Mouse (Mus musculus): Measurements from ENCODE around the gene Lekr1. TPM values are rescaled to one million over a fixed set of nuclear protein-coding genes. Genes with fewer than 3 reads are reported as not detected.
"Not testable (repeated sequence)": the region's sequence is repeated elsewhere in the genome, so short reads cannot be mapped to it uniquely, and the experiment has no call there.

The Lekr1 gene
- polyA plus RNA-seq, 1 experiment from 2014 or later, result 7.0 TPM

DNA sequence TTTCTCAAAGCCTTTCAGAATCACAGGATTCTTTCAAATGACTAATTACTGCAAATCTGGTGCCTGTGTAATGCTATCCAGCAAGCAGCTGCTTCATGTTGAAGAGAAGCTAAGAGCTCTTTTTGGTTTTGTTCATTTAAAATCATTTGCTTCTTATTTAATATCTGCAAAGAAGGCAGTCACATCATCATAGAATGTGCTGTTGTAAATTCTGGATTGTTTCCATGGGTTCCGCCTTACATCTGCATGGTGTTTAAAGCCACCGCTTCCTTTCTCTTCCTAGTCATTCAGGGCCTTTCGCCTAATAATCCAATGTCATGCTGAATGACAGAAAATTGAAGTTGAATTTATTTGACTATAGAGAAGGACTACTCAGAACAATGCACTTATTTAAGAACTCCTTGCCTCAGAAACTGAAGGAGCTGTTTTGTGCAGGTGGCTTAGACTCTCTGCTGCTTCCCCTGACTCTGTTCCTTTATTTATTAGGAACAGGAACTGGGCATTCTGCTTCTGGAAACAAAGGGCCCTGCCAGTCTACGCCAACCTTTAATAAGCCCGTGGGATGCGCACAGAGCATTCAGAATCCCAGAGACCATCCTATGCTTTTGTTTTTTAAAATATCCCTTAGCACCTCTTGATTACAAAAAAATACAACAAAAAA, 101.3 kb downstream of the Lekr1 start:
- peak overlapping the region; percentile 26; the same call in 1 of the 2 replicates for H3K27ac ChIP-seq (replicated peaks; ENCODE audit: low read depth, low read length)
- ATAC-seq (ENCODE audit: low FRiP score, low TSS enrichment) (peak; percentile 53; the same call in 1 of the 2 replicates), DNase-seq (peak; percentile 69)
- no peak overlapping the region for H3K4me3 ChIP-seq (replicated peaks; ENCODE audit: low read depth, low read length)
- H3K9me3 ChIP-seq (ENCODE audit: control insufficient read depth, low read length), result no peaks in the 10 kb centered on the region
- 10% methylated on average over 6 of the region's 6 CpGs for WGBS
- no peaks in the 10 kb centered on the region for H3K36me3 ChIP-seq (ENCODE audit: control insufficient read depth, insufficient read depth, low read length)
- H3K4me1 ChIP-seq (ENCODE audit: control insufficient read depth, insufficient read depth, low read length), result peaks cover 10% of the 10 kb centered on the region; the same call in 1 of the 2 replicates
- H3K27me3 ChIP-seq (ENCODE audit: control insufficient read depth, insufficient read depth, low read length), result no peaks in the 10 kb centered on the region
- H3K4me2 ChIP-seq (ENCODE audit: low read length), result no peak overlapping the region
- H3K9ac ChIP-seq (replicated peaks; ENCODE audit: low read length), result peak overlapping the region; percentile 20; the same call in 1 of the 2 replicates

GRCm38 (mm10) chr3:65769666-65770065, 103.6 kb downstream of the Lekr1 start:
- H3K27me3 ChIP-seq (ENCODE audit: control insufficient read depth, insufficient read depth, low read length); H3K9ac ChIP-seq (replicated peaks; ENCODE audit: low read length); H3K9me3 ChIP-seq (ENCODE audit: control insufficient read depth, low read length); H3K4me2 ChIP-seq (ENCODE audit: low read length); H3K27ac ChIP-seq (replicated peaks; ENCODE audit: low read depth, low read length); H3K36me3 ChIP-seq (ENCODE audit: control insufficient read depth, insufficient read depth, low read length); DNase-seq; ATAC-seq (ENCODE audit: low FRiP score, low TSS enrichment); H3K4me3 ChIP-seq (replicated peaks; ENCODE audit: low read depth, low read length): not testable (repeated sequence)
- H3K4me1 ChIP-seq (ENCODE audit: control insufficient read depth, insufficient read depth, low read length), result peaks cover 10% of the 10 kb centered on the region; the same call in 1 of the 2 replicates
- 90% methylated on average over 5 of the region's 7 CpGs for WGBS

- no peak overlapping the region for H3K9ac ChIP-seq (replicated peaks; ENCODE audit: low read length)
- H3K9me3 ChIP-seq (ENCODE audit: control insufficient read depth, low read length), result peaks cover under 1% of the 10 kb centered on the region; the same call in 1 of the 2 replicates
- no peak overlapping the region for H3K4me3 ChIP-seq (replicated peaks; ENCODE audit: low read depth, low read length)
- no peaks in the 10 kb centered on the region for H3K27me3 ChIP-seq (ENCODE audit: control insufficient read depth, insufficient read depth, low read length)
- DNase-seq (no peak), ATAC-seq (ENCODE audit: low FRiP score, low TSS enrichment) (no peak)
- no peaks in the 10 kb centered on the region for H3K4me1 ChIP-seq (ENCODE audit: control insufficient read depth, insufficient read depth, low read length)
- no peaks in the 10 kb centered on the region for H3K36me3 ChIP-seq (ENCODE audit: control insufficient read depth, insufficient read depth, low read length)
- WGBS, result 94% methylated on average over 1 of the region's 1 CpGs
- H3K4me2 ChIP-seq (ENCODE audit: low read length), result no peak overlapping the region
- no peak overlapping the region for H3K27ac ChIP-seq (replicated peaks; ENCODE audit: low read depth, low read length)
Observed at GRCm38 (mm10) chr3:65773910-65774309, 107.9 kb downstream of the Lekr1 start.

GRCm38 (mm10) chr3:65775096-65775495, 109.1 kb downstream of the Lekr1 start:
- no peaks in the 10 kb centered on the region for H3K36me3 ChIP-seq (ENCODE audit: control insufficient read depth, insufficient read depth, low read length)
- H3K9me3 ChIP-seq (ENCODE audit: control insufficient read depth, low read length), result peaks cover 6% of the 10 kb centered on the region; the same call in 1 of the 2 replicates
- H3K9ac ChIP-seq (replicated peaks; ENCODE audit: low read length), result no peak overlapping the region
- WGBS, result 91% methylated on average over 5 of the region's 5 CpGs
- no peak overlapping the region for H3K4me2 ChIP-seq (ENCODE audit: low read length)
- H3K27me3 ChIP-seq (ENCODE audit: control insufficient read depth, insufficient read depth, low read length), result no peaks in the 10 kb centered on the region
- ATAC-seq (ENCODE audit: low FRiP score, low TSS enrichment) (no peak), DNase-seq (no peak)
- H3K4me1 ChIP-seq (ENCODE audit: control insufficient read depth, insufficient read depth, low read length), result no peaks in the 10 kb centered on the region
- no peak overlapping the region for H3K4me3 ChIP-seq (replicated peaks; ENCODE audit: low read depth, low read length)
- no peak overlapping the region for H3K27ac ChIP-seq (replicated peaks; ENCODE audit: low read depth, low read length)

DNA sequence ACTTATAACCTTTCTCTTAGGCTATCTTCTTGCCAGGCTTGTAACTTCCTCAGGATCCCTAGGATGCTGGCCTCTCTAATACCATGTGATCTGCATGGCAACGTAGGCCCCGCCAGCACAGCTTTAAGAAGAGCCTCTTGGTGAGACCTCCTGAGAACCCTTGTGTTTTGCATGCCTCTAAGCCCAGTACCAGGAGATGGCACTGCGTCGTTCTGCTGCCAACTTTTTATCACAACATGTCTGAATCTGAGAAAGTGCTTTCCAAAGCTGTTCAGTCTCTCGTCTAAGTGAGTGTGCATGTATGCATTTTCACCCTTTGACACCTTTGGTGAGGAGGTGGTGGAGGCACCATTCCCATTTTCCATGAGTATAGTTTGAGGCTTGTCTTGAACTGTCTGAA, 116.2 kb downstream of the Lekr1 start:
- Histone ChIP-seq H3K36me3 (ENCODE audit: control insufficient read depth, insufficient read depth, low read length) (no peaks in the 10 kb centered on the region), H3K4me1 (ENCODE audit: control insufficient read depth, insufficient read depth, low read length) (no peaks in the 10 kb centered on the region), H3K4me3 (replicated peaks; ENCODE audit: low read depth, low read length) (no peak overlapping the region), H3K27ac (replicated peaks; ENCODE audit: low read depth, low read length) (no peak overlapping the region), H3K4me2 (ENCODE audit: low read length) (no peak overlapping the region), H3K27me3 (ENCODE audit: control insufficient read depth, insufficient read depth, low read length) (no peaks in the 10 kb centered on the region), H3K9ac (replicated peaks; ENCODE audit: low read length) (no peak overlapping the region), H3K9me3 (ENCODE audit: control insufficient read depth, low read length) (peaks cover 6% of the 10 kb centered on the region; the same call in 1 of the 2 replicates)
- ATAC-seq (ENCODE audit: low FRiP score, low TSS enrichment) (no peak), DNase-seq (no peak)
- WGBS, result 81% methylated on average over 5 of the region's 5 CpGs

DNA sequence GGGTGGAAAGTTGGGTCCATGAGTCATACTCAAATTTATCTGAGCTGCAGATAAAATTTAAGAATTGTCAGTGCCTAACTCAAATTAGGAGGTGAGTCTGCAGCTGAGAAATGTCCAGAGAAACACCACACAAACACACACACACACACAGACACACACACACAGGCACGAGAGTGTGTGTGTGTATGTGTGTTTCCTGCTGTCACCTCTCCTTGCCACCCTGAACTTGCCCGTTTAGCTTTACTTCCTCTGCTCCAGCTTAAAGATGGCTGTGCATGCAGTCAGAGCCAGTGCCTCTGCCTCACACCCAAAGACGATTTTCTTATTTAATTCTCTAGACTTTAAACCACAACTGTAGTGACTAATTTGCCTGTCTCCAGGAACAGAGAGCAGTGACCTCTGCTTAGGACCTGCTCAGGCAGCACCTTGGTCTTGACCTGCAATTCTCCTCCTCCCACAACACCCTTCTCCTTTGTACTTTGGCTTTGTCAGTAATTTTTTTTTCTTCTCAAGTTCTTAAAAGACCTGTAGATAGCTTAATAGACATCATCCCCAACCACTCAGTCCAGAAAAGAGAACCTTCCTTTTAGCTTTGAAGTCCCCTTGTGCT, 124.2 kb downstream of the Lekr1 start:
- no peaks in the 10 kb centered on the region for H3K9me3 ChIP-seq (ENCODE audit: control insufficient read depth, low read length)
- no peak overlapping the region for H3K9ac ChIP-seq (replicated peaks; ENCODE audit: low read length)
- H3K27ac ChIP-seq (replicated peaks; ENCODE audit: low read depth, low read length), result no peak overlapping the region
- H3K4me3 ChIP-seq (replicated peaks; ENCODE audit: low read depth, low read length), result no peak overlapping the region
- ATAC-seq (ENCODE audit: low FRiP score, low TSS enrichment) (no peak), DNase-seq (no peak)
- H3K36me3 ChIP-seq (ENCODE audit: control insufficient read depth, insufficient read depth, low read length), result no peaks in the 10 kb centered on the region
- no peaks in the 10 kb centered on the region for H3K4me1 ChIP-seq (ENCODE audit: control insufficient read depth, insufficient read depth, low read length)
- WGBS, result 76% methylated on average over 3 of the region's 3 CpGs
- no peaks in the 10 kb centered on the region for H3K27me3 ChIP-seq (ENCODE audit: control insufficient read depth, insufficient read depth, low read length)
- no peak overlapping the region for H3K4me2 ChIP-seq (ENCODE audit: low read length)

- H3K9ac ChIP-seq (replicated peaks; ENCODE audit: low read length), result no peak overlapping the region
- no peak overlapping the region for H3K4me3 ChIP-seq (replicated peaks; ENCODE audit: low read depth, low read length)
- no peaks in the 10 kb centered on the region for H3K27me3 ChIP-seq (ENCODE audit: control insufficient read depth, insufficient read depth, low read length)
- H3K9me3 ChIP-seq (ENCODE audit: control insufficient read depth, low read length), result no peaks in the 10 kb centered on the region
- H3K36me3 ChIP-seq (ENCODE audit: control insufficient read depth, insufficient read depth, low read length), result no peaks in the 10 kb centered on the region
- H3K4me1 ChIP-seq (ENCODE audit: control insufficient read depth, insufficient read depth, low read length), result no peaks in the 10 kb centered on the region
- DNase-seq, result no peak
- no peak for ATAC-seq (ENCODE audit: low FRiP score, low TSS enrichment)
- no peak overlapping the region for H3K4me2 ChIP-seq (ENCODE audit: low read length)
- no peak overlapping the region for H3K27ac ChIP-seq (replicated peaks; ENCODE audit: low read depth, low read length)
- 95% methylated on average over 4 of the region's 4 CpGs for WGBS
Observed at GRCm38 (mm10) chr3:65793561-65793960, 127.5 kb downstream of the Lekr1 start.

- ATAC-seq (ENCODE audit: low FRiP score, low TSS enrichment) (no peak), DNase-seq (no peak)
- Histone ChIP-seq H3K27ac (replicated peaks; ENCODE audit: low read depth, low read length) (no peak overlapping the region), H3K4me1 (ENCODE audit: control insufficient read depth, insufficient read depth, low read length) (no peaks in the 10 kb centered on the region), H3K27me3 (ENCODE audit: control insufficient read depth, insufficient read depth, low read length) (no peaks in the 10 kb centered on the region), H3K4me3 (replicated peaks; ENCODE audit: low read depth, low read length) (no peak overlapping the region), H3K4me2 (ENCODE audit: low read length) (no peak overlapping the region), H3K9me3 (ENCODE audit: control insufficient read depth, low read length) (no peaks in the 10 kb centered on the region), H3K9ac (replicated peaks; ENCODE audit: low read length) (no peak overlapping the region), H3K36me3 (ENCODE audit: control insufficient read depth, insufficient read depth, low read length) (no peaks in the 10 kb centered on the region)
- 85% methylated on average over 2 of the region's 2 CpGs for WGBS
Observed at GRCm38 (mm10) chr3:65794711-65795110, 128.7 kb downstream of the Lekr1 start.

Data from midbrain, embryonic 14.5 days (tissue).